Mouse (Mus musculus) heart, embryonic 12.5 days (tissue): Measurements from ENCODE around the gene Krt26. TPM values are rescaled to one million over a fixed set of nuclear protein-coding genes. Genes with fewer than 3 reads are reported as not detected.

Experiments
- ATAC-seq: fragments of 200-750 bp; cut with Nextera tagmentation; 2 replicates; pipeline ENCODE4 v1.8.0; 2017; ENCODE audit warnings: moderate TSS enrichment, moderate library complexity; ENCODE audit not compliant: insufficient number of reproducible peaks, low FRiP score
- H3K27ac ChIP-seq: fragments of 300-500 bp; sonication (generic); 2 replicates; pipeline ENCODE4 v1.5.1; 2016; ENCODE audit warnings: mild to moderate bottlenecking, moderate library complexity; ENCODE audit not compliant: poor library complexity, severe bottlenecking
- H3K27me3 ChIP-seq: fragments of 300-500 bp; sonication (generic); replicated peaks from 2 replicates; pipeline ENCODE4 v1.6.1; 2016; ENCODE audit warnings: mild to moderate bottlenecking, moderate library complexity
- H3K36me3 ChIP-seq: fragments of 300-500 bp; sonication (generic); 2 replicates; pipeline ENCODE4 v1.6.1; 2016; ENCODE audit warnings: mild to moderate bottlenecking, moderate library complexity
- H3K4me1 ChIP-seq: fragments of 300-500 bp; sonication (generic); replicated peaks from 2 replicates; pipeline ENCODE4 v1.6.1; 2016; ENCODE audit warnings: mild to moderate bottlenecking
- H3K4me2 ChIP-seq: fragments of 300-500 bp; sonication (generic); 2 replicates; pipeline ENCODE4 v1.6.1; 2016; ENCODE audit warnings: mild to moderate bottlenecking, moderate library complexity
- H3K4me3 ChIP-seq: fragments of 300-500 bp; sonication (generic); 2 replicates; pipeline ENCODE4 v1.5.1; 2016; ENCODE audit warnings: mild to moderate bottlenecking
- H3K9ac ChIP-seq: fragments of 300-500 bp; sonication (generic); 2 replicates; pipeline ENCODE4 v1.6.1; 2016; ENCODE audit warnings: mild to moderate bottlenecking, moderate library complexity
- H3K9me3 ChIP-seq: fragments of 300-500 bp; sonication (generic); replicated peaks from 2 replicates; pipeline ENCODE4 v1.6.1; 2016; ENCODE audit warnings: mild to moderate bottlenecking, moderate library complexity
- WGBS: fragments of 180-500 bp; shearing (Covaris S2); methylation state at CpG from one replicate; pipeline ENCODE4 v1.1.7; 2016; 5-methylcytosine and 5-hydroxymethylcytosine counted together
- polyA plus RNA-seq: library from polyadenylated mRNA; unstranded; fragments of >200 nt; fragmentation: Nextera tagmentation; extraction: Ambion mirVana; gene quantifications from 2 replicates; pipeline ENCODE4 v1.2.1, GENCODE M21; 2016

Krt26 gene
- polyA plus RNA-seq, 1 experiment from 2014 or later, result not detected

DNA sequence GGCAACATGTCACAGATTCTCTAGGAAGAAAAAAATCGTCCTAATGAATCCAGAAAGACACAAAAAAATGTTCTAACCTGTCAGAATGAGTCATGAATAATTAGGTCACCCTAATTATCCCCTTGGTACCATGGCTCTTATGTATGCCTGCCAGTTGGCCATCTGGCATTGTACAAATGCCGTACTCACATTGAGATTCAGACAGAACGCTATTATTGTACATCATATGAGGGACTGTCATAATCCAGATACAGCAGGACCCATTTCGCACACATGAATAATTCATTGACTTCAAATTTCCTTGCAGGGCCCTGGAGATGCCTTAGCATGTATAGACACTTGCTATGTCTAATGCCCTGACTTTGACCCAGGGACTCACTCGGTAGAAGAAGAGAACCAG is 53.8 kb downstream of the Krt26 start:
- no peak overlapping the region for H3K4me3 ChIP-seq
- H3K4me2 ChIP-seq, result no peak overlapping the region
- H3K9me3 ChIP-seq, result no peaks in the 10 kb centered on the region
- no peak overlapping the region for H3K27ac ChIP-seq
- WGBS, result 78% methylated on average over 5 of the region's 5 CpGs
- no peaks in the 10 kb centered on the region for H3K36me3 ChIP-seq
- no peaks in the 10 kb centered on the region for H3K4me1 ChIP-seq
- ATAC-seq, result no peak
- H3K27me3 ChIP-seq, result 0 out of 2 replicates have a peak, but pooled peaks cover 4% of the 10 kb centered on the region
- no peak overlapping the region for H3K9ac ChIP-seq

DNA sequence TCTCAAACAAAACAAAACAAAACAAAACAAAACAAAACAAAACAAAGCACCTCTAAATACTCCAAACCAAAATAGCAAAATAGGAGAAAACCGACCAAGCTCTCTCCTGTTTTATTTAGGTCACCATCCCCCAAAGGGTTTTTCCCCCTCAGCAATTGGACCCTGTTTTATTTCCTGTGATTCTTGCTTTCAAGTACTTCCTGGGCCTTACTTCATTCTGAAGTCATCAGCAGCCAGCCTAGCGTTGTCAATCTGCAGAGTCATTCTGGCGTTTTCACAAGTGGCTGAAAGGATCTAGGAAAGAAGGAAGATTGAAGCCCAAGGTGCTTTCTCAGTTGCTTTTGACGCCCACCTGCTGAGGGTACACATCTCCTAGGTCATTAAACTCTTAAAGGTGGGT is 54.4 kb downstream of the Krt26 start:
- Histone ChIP-seq H3K9me3 (no peaks in the 10 kb centered on the region), H3K4me1 (no peaks in the 10 kb centered on the region), H3K36me3 (no peaks in the 10 kb centered on the region), H3K27ac (no peak overlapping the region), H3K4me2 (no peak overlapping the region), H3K4me3 (no peak overlapping the region), H3K27me3 (0 out of 2 replicates have a peak, but pooled peaks cover 4% of the 10 kb centered on the region), H3K9ac (no peak overlapping the region)
- WGBS, result 39% methylated on average over 4 of the region's 4 CpGs
- ATAC-seq, result no peak

DNA sequence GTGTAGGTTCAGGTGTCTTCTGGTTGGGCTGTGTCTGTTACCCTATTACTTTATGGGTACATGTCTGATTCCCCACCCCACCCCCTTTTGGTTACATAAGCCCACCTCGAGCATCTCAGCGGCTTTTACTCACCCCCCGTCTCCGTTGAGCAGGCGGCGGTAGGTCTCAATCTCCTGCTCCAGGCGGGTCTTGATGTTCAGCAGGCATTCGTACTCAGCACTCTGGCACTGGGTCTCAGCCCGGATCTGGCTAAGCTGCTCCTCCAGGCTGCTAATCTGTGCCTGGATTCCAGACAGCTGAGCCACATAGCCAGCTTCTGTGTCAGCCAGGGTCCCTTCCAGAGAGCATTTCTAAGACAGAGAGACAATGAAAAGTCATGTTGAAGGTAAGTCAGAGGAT is 56.6 kb downstream of the Krt26 start:
- Histone ChIP-seq H3K27me3 (0 out of 2 replicates have a peak, but pooled peaks cover 4% of the 10 kb centered on the region), H3K9me3 (no peaks in the 10 kb centered on the region), H3K4me1 (no peaks in the 10 kb centered on the region), H3K4me2 (no peak overlapping the region), H3K9ac (no peak overlapping the region), H3K4me3 (no peak overlapping the region), H3K36me3 (no peaks in the 10 kb centered on the region), H3K27ac (no peak overlapping the region)
- no peak for ATAC-seq
- WGBS, result 40% methylated on average over 9 of the region's 9 CpGs

DNA sequence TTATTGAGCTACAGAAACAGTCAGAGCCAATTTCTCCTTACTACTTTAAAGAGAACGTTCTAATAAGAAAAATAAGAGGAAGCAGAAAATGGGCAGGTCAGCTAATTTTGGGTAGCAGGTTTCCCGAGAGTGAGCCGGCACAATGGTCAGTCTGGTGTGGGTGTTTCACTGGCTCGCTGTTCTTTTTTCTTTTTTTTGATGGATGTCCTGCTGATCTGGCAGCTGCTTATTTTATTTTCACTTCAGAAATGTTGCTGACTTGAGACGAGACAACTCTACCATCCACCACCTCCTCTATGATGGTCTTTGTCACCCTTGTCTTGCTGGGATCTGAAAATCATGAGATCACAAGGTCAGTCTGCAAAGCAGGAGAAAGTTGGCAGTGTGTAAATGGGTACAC is 57.8 kb downstream of the Krt26 start:
- Histone ChIP-seq H3K9ac (no peak overlapping the region), H3K4me3 (no peak overlapping the region), H3K36me3 (no peaks in the 10 kb centered on the region), H3K27ac (no peak overlapping the region), H3K4me1 (no peaks in the 10 kb centered on the region), H3K9me3 (no peaks in the 10 kb centered on the region), H3K4me2 (no peak overlapping the region), H3K27me3 (0 out of 2 replicates have a peak, but pooled peaks cover 4% of the 10 kb centered on the region)
- WGBS, result 79% methylated on average over 5 of the region's 5 CpGs
- ATAC-seq, result no peak

Other genes with a start within 250 kb of the Krt26 start
- gene Tns4, start 248.7 kb downstream of the Krt26 start, polyA plus RNA-seq, result 0.05 and 0.11 TPM in 2 replicates
- 0.08 TPM in 1 of 2 replicates, not detected in the other for gene Ccr7, start 182.9 kb downstream of the Krt26 start, polyA plus RNA-seq
- 178 and 181 TPM in 2 replicates for gene Smarce1, start 106.9 kb downstream of the Krt26 start, polyA plus RNA-seq
- gene Krt222, start 93.9 kb downstream of the Krt26 start, polyA plus RNA-seq, result 1.6 TPM in 2 replicates
- not detected in 2 replicates for gene Krt24, start 52.7 kb downstream of the Krt26 start, polyA plus RNA-seq
- not detected in 2 replicates for gene Krt25, start 15.0 kb downstream of the Krt26 start, polyA plus RNA-seq
- gene Krt27, start 13.1 kb upstream of the Krt26 start, polyA plus RNA-seq, result 0.12 TPM in 1 of 2 replicates, not detected in the other
- gene Krt28, start 36.9 kb upstream of the Krt26 start, polyA plus RNA-seq, result 0.12 and 0.20 TPM in 2 replicates
- gene Krt10, start 51.4 kb upstream of the Krt26 start, polyA plus RNA-seq, result 16.6 and 18.8 TPM in 2 replicates
- gene Krt12, start 84.3 kb upstream of the Krt26 start, polyA plus RNA-seq, result not detected in 2 replicates
- gene Krt20, start 100.2 kb upstream of the Krt26 start, polyA plus RNA-seq, result 3.6 and 4.1 TPM in 2 replicates
- 0.27 and 0.52 TPM in 2 replicates for gene Krt23, start 155.2 kb upstream of the Krt26 start, polyA plus RNA-seq
- gene Krt39, start 183.4 kb upstream of the Krt26 start, polyA plus RNA-seq, result not detected in 2 replicates
- not detected in 2 replicates for gene Krt40, start 205.2 kb upstream of the Krt26 start, polyA plus RNA-seq
- gene Krtap3-3, start 212.9 kb upstream of the Krt26 start, polyA plus RNA-seq, result not detected in 2 replicates
- not detected in 2 replicates for gene Krtap3-2, start 218.9 kb upstream of the Krt26 start, polyA plus RNA-seq
- not detected in 2 replicates for gene Gm11939, start 221.5 kb upstream of the Krt26 start, polyA plus RNA-seq
- gene Krtap3-1, start 228.7 kb upstream of the Krt26 start, polyA plus RNA-seq, result not detected in 2 replicates
- gene Krtap1-5, start 243.1 kb upstream of the Krt26 start, polyA plus RNA-seq, result not detected in 2 replicates
- not detected in 2 replicates for gene Krtap1-4, start 245.7 kb upstream of the Krt26 start, polyA plus RNA-seq